In the genomic region with DNA sequence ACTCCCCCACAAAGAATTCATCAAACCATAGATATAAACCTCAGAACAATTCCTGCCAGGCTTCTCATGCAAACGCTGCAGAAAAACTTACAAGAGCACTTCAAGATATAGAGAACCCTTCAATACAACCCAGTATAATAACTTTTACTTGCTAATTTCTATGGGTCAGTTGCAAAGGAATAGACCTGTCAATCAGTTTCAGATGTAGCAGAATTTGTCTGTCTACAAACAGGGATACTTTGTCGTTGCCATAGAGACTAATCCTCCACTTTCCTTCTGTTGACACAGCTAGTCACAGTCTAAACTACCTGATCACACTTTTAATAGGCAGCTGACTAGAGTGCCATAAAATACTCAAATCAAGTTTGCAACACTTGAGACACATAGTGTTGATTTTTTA, we compare ENCODE assay signal across 17 mouse cellular contexts.
DNase-seq lines count a peak whose midpoint lies in the region; ATAC-seq lines count a peak whose summit lies in the region.
"Had no signal": no experiment of that assay in that cellular context is flagged by ENCODE, and none has a peak within 500 bp of the region (broad histone marks: within the 10 kb centered on the region; RNA-seq: fewer than 3 reads in every experiment).

No protein-coding gene starts in this region.

- no peaks in the 10 kb centered on the region for H3K36me3 ChIP-seq in hindbrain, embryonic 11.5 days (ENCODE audit: control insufficient read depth, insufficient read depth, low read length)
- H3K36me3 ChIP-seq in hindbrain, embryonic 10.5 days: no peaks in the 10 kb centered on the region
- H3K36me3 ChIP-seq in forebrain, embryonic 12.5 days (replicated peaks): no peaks in the 10 kb centered on the region
- H3K36me3 ChIP-seq in hindbrain, embryonic 16.5 days (ENCODE audit: control insufficient read depth, insufficient read depth, low read length): no peaks in the 10 kb centered on the region
- H3K36me3 ChIP-seq: heart, embryonic 15.5 days; limb, embryonic 13.5 days had no signal

- H3K4me1 ChIP-seq in hindbrain, embryonic 11.5 days (replicated peaks; ENCODE audit: control insufficient read depth, insufficient read depth, low read length): no peaks in the 10 kb centered on the region
- H3K4me1 ChIP-seq in hindbrain, embryonic 10.5 days (replicated peaks): peaks cover 13% of the 10 kb centered on the region; the same call in 1 of the 2 replicates
- peaks cover 2% of the 10 kb centered on the region for H3K4me1 ChIP-seq in forebrain, embryonic 12.5 days
- no peaks in the 10 kb centered on the region for H3K4me1 ChIP-seq in hindbrain, embryonic 16.5 days (ENCODE audit: control insufficient read depth, insufficient read depth, low read depth, low read length)
- H3K4me1 ChIP-seq: heart, embryonic 15.5 days; limb, embryonic 13.5 days had no signal

- peak; percentile 86 for ATAC-seq in hindbrain, embryonic 11.5 days (ENCODE audit: low FRiP score)
- ATAC-seq in forebrain, embryonic 12.5 days (ENCODE audit: low FRiP score): peak; percentile 93
- ATAC-seq in hindbrain, embryonic 16.5 days: peak; percentile 65
- ATAC-seq: Patski had no signal

- 26% methylated on average over 2 of the region's 2 CpGs for WGBS in hindbrain, embryonic 11.5 days
- WGBS in hindbrain, embryonic 10.5 days: 15% methylated on average over 2 of the region's 2 CpGs
- WGBS in forebrain, embryonic 12.5 days: 9% methylated on average over 2 of the region's 2 CpGs
- 11% methylated on average over 2 of the region's 2 CpGs for WGBS in hindbrain, embryonic 16.5 days

- intact Hi-C loops in left cerebral cortex, postnatal 10 days (cut with DNase I): no loop called here

- no peak overlapping the region for H3K27ac ChIP-seq in hindbrain, embryonic 11.5 days (ENCODE audit: low read depth, low read length)
- no peak overlapping the region for H3K27ac ChIP-seq in hindbrain, embryonic 10.5 days
- H3K27ac ChIP-seq in forebrain, embryonic 12.5 days: 0 out of 2 replicates have a peak overlapping the region, but pooled peaks have one; percentile 25
- H3K27ac ChIP-seq in hindbrain, embryonic 16.5 days (ENCODE audit: low read depth, low read length): no peak overlapping the region
- H3K27ac ChIP-seq: heart, embryonic 15.5 days; left cerebral cortex, adult 2 months; limb, embryonic 13.5 days; stomach, postnatal 0 days had no signal

- H3K4me3 ChIP-seq in hindbrain, embryonic 11.5 days (ENCODE audit: low read depth, low read length): no peak overlapping the region
- H3K4me3 ChIP-seq in hindbrain, embryonic 10.5 days: no peak overlapping the region
- H3K4me3 ChIP-seq in forebrain, embryonic 12.5 days (replicated peaks): no peak overlapping the region
- no peak overlapping the region for H3K4me3 ChIP-seq in hindbrain, embryonic 16.5 days (ENCODE audit: low read length)
- H3K4me3 ChIP-seq: heart, embryonic 15.5 days; left cerebral cortex, adult 2 months; limb, embryonic 13.5 days had no signal

- H3K27me3 ChIP-seq in hindbrain, embryonic 11.5 days (ENCODE audit: control insufficient read depth, insufficient read depth, low read length): no peaks in the 10 kb centered on the region
- H3K27me3 ChIP-seq in hindbrain, embryonic 10.5 days (ENCODE audit: insufficient read depth, poor library complexity, severe bottlenecking): peaks cover 5% of the 10 kb centered on the region; the same call in 1 of the 2 replicates
- H3K27me3 ChIP-seq in forebrain, embryonic 12.5 days: no peaks in the 10 kb centered on the region
- H3K27me3 ChIP-seq in hindbrain, embryonic 16.5 days (replicated peaks; ENCODE audit: control insufficient read depth, insufficient read depth, low read length): no peaks in the 10 kb centered on the region
- H3K27me3 ChIP-seq: heart, embryonic 15.5 days; limb, embryonic 13.5 days had no signal

- no peak overlapping the region for H3K4me2 ChIP-seq in hindbrain, embryonic 11.5 days (replicated peaks; ENCODE audit: low read depth, low read length)
- H3K4me2 ChIP-seq in forebrain, embryonic 12.5 days: peak overlapping the region; percentile 22
- no peak overlapping the region for H3K4me2 ChIP-seq in hindbrain, embryonic 16.5 days (ENCODE audit: low read length)
- H3K4me2 ChIP-seq: heart, embryonic 15.5 days; limb, embryonic 13.5 days had no signal

- peak; percentile 38 for DNase-seq in hindbrain, embryonic 11.5 days (ENCODE audit: low spot score)
- DNase-seq in hindbrain, embryonic 10.5 days (ENCODE audit: low spot score): no peak
- DNase-seq in retina, postnatal 1 day: peak; percentile 39
- DNase-seq in lung, adult 18-20 months: no peak
- no peak for DNase-seq in left cerebral cortex, postnatal 10 days (ENCODE audit: extremely low spot score in 1 of 2, low spot score in 2 of 2)
- no peak for DNase-seq in testis, postnatal 10 days (ENCODE audit: low spot score)
- DNase-seq: cerebellum, postnatal 25 days; kidney, adult 9 months; right cerebral cortex, adult 18-20 months; thymus, postnatal 25 days had no signal

- H3K9me3 ChIP-seq in hindbrain, embryonic 11.5 days (ENCODE audit: control insufficient read depth, low read length): no peaks in the 10 kb centered on the region
- H3K9me3 ChIP-seq in hindbrain, embryonic 10.5 days: no peaks in the 10 kb centered on the region
- H3K9me3 ChIP-seq in forebrain, embryonic 12.5 days: no peaks in the 10 kb centered on the region
- H3K9me3 ChIP-seq in hindbrain, embryonic 16.5 days (ENCODE audit: control insufficient read depth, low read length): no peaks in the 10 kb centered on the region
- H3K9me3 ChIP-seq: heart, embryonic 15.5 days; limb, embryonic 13.5 days had no signal

- no peak overlapping the region for H3K9ac ChIP-seq in hindbrain, embryonic 11.5 days (ENCODE audit: low read depth, low read length)
- no peak overlapping the region for H3K9ac ChIP-seq in forebrain, embryonic 12.5 days
- no peak overlapping the region for H3K9ac ChIP-seq in hindbrain, embryonic 16.5 days (ENCODE audit: low read depth, low read length)
- H3K9ac ChIP-seq: heart, embryonic 15.5 days; limb, embryonic 13.5 days had no signal

Comparison
In these comparisons a context has a peak if more than half of its experiments do, and no peak if none do; other contexts are left out.
1. DNase-seq: peak in hindbrain, embryonic 11.5 days (single experiment) and retina, postnatal 1 day (single experiment); none in hindbrain, embryonic 10.5 days (single experiment), lung, adult 18-20 months (0 of 2), left cerebral cortex, postnatal 10 days (0 of 2) and testis, postnatal 10 days (single experiment).
2. Peak in every context shown above with its lines, with median percentiles within 50 percentile points of each other: ATAC-seq.